Mouse (Mus musculus): ENCODE data around the gene Dcaf4.

The Dcaf4 gene

GRCm38 (mm10) chr12:83543997-83544396 is 23.7 kb downstream of the Dcaf4 start:
- no peak for DNase-seq (ENCODE audit: low spot score in 2 of 2)

GRCm38 (mm10) chr12:83544791-83545190 is 24.5 kb downstream of the Dcaf4 start:
- no peak for DNase-seq (ENCODE audit: low spot score in 2 of 2)

GRCm38 (mm10) chr12:83551305-83551704 is 31.0 kb downstream of the Dcaf4 start:
- DNase-seq (ENCODE audit: low spot score in 2 of 2), result no peak

GRCm38 (mm10) chr12:83553816-83554215 is 33.5 kb downstream of the Dcaf4 start:
- DNase-seq (ENCODE audit: low spot score in 2 of 2), result no peak

DNA sequence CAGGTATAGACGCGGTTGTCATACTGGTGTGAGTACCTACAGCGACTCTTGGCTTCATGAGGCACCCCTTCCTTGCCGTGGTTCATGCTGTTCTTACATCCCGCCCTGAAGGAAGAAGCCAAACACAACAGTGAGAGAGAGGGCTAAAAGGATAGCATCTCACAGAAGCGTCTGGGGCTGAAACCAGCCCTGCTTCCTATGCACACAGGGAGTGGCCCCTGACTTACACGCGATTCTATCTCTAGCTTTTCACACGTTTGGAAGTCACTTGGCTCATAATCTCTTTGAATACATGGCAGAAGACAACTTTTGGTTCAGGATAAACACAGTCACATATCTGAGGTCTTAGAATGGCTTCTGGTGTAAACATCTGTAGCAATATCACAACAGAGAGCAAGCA is 35.3 kb downstream of the Dcaf4 start:
- no peak for DNase-seq (ENCODE audit: low spot score in 2 of 2)

DNA sequence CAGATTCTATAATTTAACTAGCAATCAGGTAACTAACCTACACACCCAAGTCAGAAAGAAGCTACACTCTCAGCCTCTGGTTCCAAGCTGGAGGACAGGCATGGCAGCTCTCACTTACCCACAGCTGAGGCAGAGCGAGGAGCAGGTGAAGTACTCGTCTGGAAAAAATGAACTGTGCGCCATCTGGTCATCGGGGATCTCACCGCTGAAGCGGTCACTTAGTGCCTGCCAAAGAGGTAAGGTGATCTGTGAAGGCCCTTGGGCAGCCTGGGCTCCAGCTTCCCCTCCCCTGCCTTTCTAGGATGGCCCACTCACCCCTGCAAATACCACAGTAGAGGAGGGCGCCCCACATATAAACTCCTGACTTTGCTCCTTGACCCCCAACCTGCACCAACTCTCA is 38.2 kb downstream of the Dcaf4 start:
- no peak for DNase-seq (ENCODE audit: low spot score in 2 of 2)

GRCm38 (mm10) chr12:83560189-83560588 is 39.9 kb downstream of the Dcaf4 start:
- DNase-seq (ENCODE audit: low spot score in 2 of 2), result no peak

GRCm38 (mm10) chr12:83562589-83562988 is 42.3 kb downstream of the Dcaf4 start:
- DNase-seq (ENCODE audit: low spot score in 2 of 2), result no peak

GRCm38 (mm10) chr12:83569866-83570265 is 49.6 kb downstream of the Dcaf4 start:
- DNase-seq (ENCODE audit: low spot score in 2 of 2), result no peak

DNA sequence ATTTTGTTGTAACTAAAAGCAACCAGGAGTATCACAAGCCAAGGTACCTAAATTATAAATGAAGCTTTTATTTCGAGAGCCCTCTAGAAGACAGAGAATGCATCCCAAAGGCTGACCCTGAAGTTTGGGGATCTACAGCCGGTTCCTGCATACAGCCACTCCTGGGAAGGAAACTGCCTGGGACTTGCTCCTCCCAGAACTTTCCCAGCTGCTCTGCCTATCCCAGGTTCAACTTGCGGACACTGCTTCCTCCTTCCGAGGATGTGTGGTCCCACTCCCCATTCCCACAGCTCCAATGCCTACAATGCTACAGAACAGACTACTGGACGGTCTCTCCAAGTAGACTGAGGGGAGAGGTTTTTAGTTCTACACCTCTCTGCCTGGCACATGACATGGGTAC is 52.5 kb downstream of the Dcaf4 start:
- DNase-seq (ENCODE audit: low spot score in 2 of 2), result no peak

GRCm38 (mm10) chr12:83577445-83577844 is 57.2 kb downstream of the Dcaf4 start:
- no peak for DNase-seq (ENCODE audit: low spot score in 2 of 2)

GRCm38 (mm10) chr12:83578356-83578755 is 58.1 kb downstream of the Dcaf4 start:
- no peak for DNase-seq (ENCODE audit: low spot score in 2 of 2)

GRCm38 (mm10) chr12:83578896-83579569 is 58.8 kb downstream of the Dcaf4 start:
- DNase-seq (ENCODE audit: low spot score in 2 of 2), result peak; percentile 17 to 38

- DNase-seq (ENCODE audit: low spot score in 2 of 2), result no peak
Observed at GRCm38 (mm10) chr12:83580283-83580682, 60.0 kb downstream of the Dcaf4 start.

GRCm38 (mm10) chr12:83582106-83582505 is 61.8 kb downstream of the Dcaf4 start:
- DNase-seq (ENCODE audit: low spot score in 2 of 2), result no peak

DNA sequence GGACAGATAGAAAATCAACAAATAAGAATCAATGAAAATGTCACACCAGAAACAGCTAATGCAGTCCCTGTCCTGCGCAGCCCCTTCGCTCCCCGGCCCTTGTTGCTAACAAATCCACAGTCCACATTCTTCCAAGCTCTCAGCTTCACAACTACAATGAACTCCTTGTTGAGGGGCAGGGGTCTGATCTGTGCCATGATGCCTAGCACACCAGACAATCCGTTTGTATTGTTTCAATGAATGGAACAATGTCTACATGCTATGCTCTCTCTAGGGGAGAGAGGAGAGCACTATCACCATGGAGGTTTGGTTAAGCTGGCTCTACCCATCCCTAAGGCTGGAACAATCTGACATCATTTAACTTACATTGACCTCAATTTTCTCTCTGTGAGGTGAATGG is 62.5 kb downstream of the Dcaf4 start:
- no peak for DNase-seq (ENCODE audit: low spot score in 2 of 2)

DNA sequence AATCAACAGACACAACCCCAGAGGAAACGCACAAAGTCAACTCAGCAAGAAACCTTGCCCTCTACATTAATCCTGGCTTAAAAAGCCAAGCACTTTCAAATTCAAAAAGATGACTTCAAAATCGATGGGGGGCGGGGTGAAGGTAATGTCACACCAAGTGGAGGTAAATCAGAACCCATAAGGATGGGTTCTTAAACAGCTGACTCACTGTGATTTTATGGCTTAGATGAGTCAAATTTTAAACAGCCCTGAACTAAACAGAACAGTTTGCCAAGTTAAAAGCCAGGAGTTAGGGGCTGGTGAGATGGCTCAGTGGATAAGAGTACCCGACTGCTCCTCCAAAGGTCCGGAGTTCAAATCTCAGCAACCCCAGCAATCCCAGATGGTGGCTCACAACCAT is 66.4 kb downstream of the Dcaf4 start:
- no peak for DNase-seq (ENCODE audit: low spot score in 2 of 2)
